Comparison of ENCODE assay signal across 25 mouse cellular contexts in genomic region chr3:140760051-140760450, GRCm38 (mm10).
DNase-seq lines count a peak whose midpoint lies in the region; TF ChIP-seq lines count a peak whose summit lies in the region.
"Had no signal": no experiment of that assay in that cellular context is flagged by ENCODE, and none has a peak within 500 bp of the region (broad histone marks: within the 10 kb centered on the region; RNA-seq: fewer than 3 reads in every experiment).

No protein-coding gene starts in this region.

- DNase-seq in cerebellum, adult 9-10 months = peak; percentile 15
- no peak for DNase-seq in cerebellum, adult 9-11 months
- peak; percentile 50 for DNase-seq in left cerebral cortex, postnatal 4 days
- DNase-seq in left cerebral cortex, adult 2 months (ENCODE audit: extremely low spot score in 1 of 2, low spot score in 2 of 2) = no peak
- peak; percentile 42 to 58 for DNase-seq in cerebellum, postnatal 14 days
- DNase-seq in cerebellum, postnatal 36 days = peak; percentile 15 to 24
- no peak for DNase-seq in adrenal gland, postnatal 25 days
- DNase-seq: adrenal gland, adult 2 months; adrenal gland, postnatal 14 days; embryo, embryonic 11 days; gastrocnemius, postnatal 25 days; heart, adult 2 months; heart, postnatal 14 days; heart, postnatal 4 days; kidney, adult 11 months; kidney, adult 8-10 months had no signal

- no peak for TF ChIP-seq CTCF in left cerebral cortex, adult 2 months (IDR thresholded peaks at IDR 0.05)

- intact Hi-C loops in left cerebral cortex, postnatal 4 days (cut with DNase I) = no loop called here
- intact Hi-C loops in left cerebral cortex, adult 2 months (cut with DNase I) = no loop called here

- no peak overlapping the region for H3K27ac ChIP-seq in left cerebral cortex, adult 2 months
- H3K27ac ChIP-seq: embryonic facial prominence, embryonic 10.5 days; embryonic facial prominence, embryonic 13.5 days; forebrain, embryonic 12.5 days; forebrain, embryonic 15.5 days; heart, adult 2 months; heart, embryonic 10.5 days; heart, embryonic 13.5 days; hindbrain, embryonic 14.5 days; intestine, embryonic 15.5 days had no signal

- no peak overlapping the region for H3K4me3 ChIP-seq in left cerebral cortex, adult 2 months
- H3K4me3 ChIP-seq: embryonic facial prominence, embryonic 10.5 days; embryonic facial prominence, embryonic 13.5 days; erythroblast, embryonic 14.5 days; forebrain, embryonic 12.5 days; forebrain, embryonic 15.5 days; heart, adult 2 months; heart, embryonic 10.5 days; heart, embryonic 13.5 days; intestine, embryonic 15.5 days had no signal

Comparison
In these comparisons a context has a peak if more than half of its experiments do, and no peak if none do; other contexts are left out.
1. DNase-seq: peak in cerebellum, adult 9-10 months (single experiment), left cerebral cortex, postnatal 4 days (single experiment), cerebellum, postnatal 14 days (2 of 2) and cerebellum, postnatal 36 days (2 of 2); none in cerebellum, adult 9-11 months (single experiment), left cerebral cortex, adult 2 months (0 of 2) and adrenal gland, postnatal 25 days (single experiment).